8 mouse cellular contexts compared by ENCODE assay signal in the genomic region with DNA sequence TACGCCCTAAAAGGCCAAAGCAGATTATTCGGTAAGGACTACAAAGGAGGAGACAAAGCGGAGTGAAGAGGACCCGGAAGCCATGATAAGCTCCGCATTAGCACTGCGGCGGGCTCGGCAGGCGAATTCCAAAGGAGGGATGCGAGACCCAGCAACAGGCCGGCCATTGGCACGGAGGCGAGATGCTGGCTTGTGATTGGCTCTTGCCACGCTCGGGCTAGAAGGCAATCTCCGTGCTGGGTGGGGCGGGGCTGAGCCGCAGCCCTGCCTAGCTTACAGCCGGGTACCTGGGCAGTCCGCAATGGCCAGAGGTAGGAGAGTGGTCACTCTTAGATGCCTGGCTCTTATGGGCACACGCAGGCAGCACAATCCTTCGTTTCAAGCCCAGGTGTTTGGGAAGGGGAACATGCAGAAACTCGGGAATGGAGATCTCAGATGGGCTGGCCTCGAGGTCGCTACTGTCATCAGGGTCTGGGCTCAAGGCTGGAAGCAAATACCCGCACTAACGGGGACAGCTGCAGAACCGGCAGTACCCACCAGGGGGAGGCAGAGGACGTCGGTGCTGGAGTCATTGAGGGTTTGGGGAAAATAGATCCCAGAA. TPM values are rescaled to one million over a fixed set of nuclear protein-coding genes. Genes with fewer than 3 reads are reported as not detected.
DNase-seq lines count a peak whose midpoint lies in the region; ATAC-seq lines count a peak whose summit lies in the region.

No protein-coding gene starts in this region.

- peak overlapping the region; percentile 51 for H3K9ac ChIP-seq in hindbrain, embryonic 14.5 days

- H3K9me3 ChIP-seq in hindbrain, embryonic 14.5 days (ENCODE audit: control insufficient read depth, low read length), result no peaks in the 10 kb centered on the region

- peak; percentile 96 for ATAC-seq in hindbrain, embryonic 14.5 days (ENCODE audit: low FRiP score)

- H3K4me1 ChIP-seq in hindbrain, embryonic 14.5 days (replicated peaks; ENCODE audit: control insufficient read depth, insufficient read depth, low read length), result peaks cover 9% of the 10 kb centered on the region; the same call in 1 of the 2 replicates

- H3K27me3 ChIP-seq in hindbrain, embryonic 14.5 days (ENCODE audit: control insufficient read depth, insufficient read depth, low read length), result no peaks in the 10 kb centered on the region

- peak overlapping the region; percentile 91 for H3K27ac ChIP-seq in hindbrain, embryonic 14.5 days

- WGBS in hindbrain, embryonic 14.5 days, result 0% methylated on average over 30 of the region's 30 CpGs

- H3K36me3 ChIP-seq in hindbrain, embryonic 14.5 days (replicated peaks; ENCODE audit: control insufficient read depth, insufficient read depth), result peaks cover 34% of the 10 kb centered on the region

- peak overlapping the region; percentile 54 for H3K4me2 ChIP-seq in hindbrain, embryonic 14.5 days (replicated peaks)

- H3K4me3 ChIP-seq in hindbrain, embryonic 14.5 days (replicated peaks; ENCODE audit: low read length), result peak overlapping the region; percentile 26

- peak; percentile 98 for DNase-seq in R1 (ENCODE audit: low read depth, low spot score)
- peak; percentile 98 for DNase-seq in cerebellum, postnatal 14 days
- peak; percentile 93 to 94 for DNase-seq in frontal cortex, postnatal 25 days (ENCODE audit: low spot score in 2 of 2)
- DNase-seq in hindbrain, embryonic 14.5 days (ENCODE audit: low spot score), result peak; percentile 89
- DNase-seq in layer of hippocampus, postnatal 36 days, result peak; percentile 90 to 94
- peak; percentile 91 for DNase-seq in lung, postnatal 25 days (ENCODE audit: low spot score)
- DNase-seq in retina, embryonic 14.5 days (ENCODE audit: low spot score), result peak; percentile 92
- DNase-seq in thymus, postnatal 36 days, result peak; percentile 69 to 76

RNA-seq across cellular contexts. Expression of gene Hspb1, which starts 15.9 kb away (rescaled TPM):
- 10.3 and 10.6 TPM in 2 replicates for polyA plus RNA-seq in hindbrain, embryonic 14.5 days (2014; fragmentation: Nextera tagmentation; extraction: Ambion mirVana)
- 10 to 100 TPM; 19.2 to 28.1 TPM for total RNA-seq in layer of hippocampus, postnatal 36 days (2021)

RNA-seq across cellular contexts. Expression of gene Ywhag, which starts 30.8 kb away (rescaled TPM):
- 429 and 481 TPM in 2 replicates for polyA plus RNA-seq in hindbrain, embryonic 14.5 days (2014; fragmentation: Nextera tagmentation; extraction: Ambion mirVana)
- 1,000 to 10,000 TPM; 1,259 to 1,347 TPM for total RNA-seq in layer of hippocampus, postnatal 36 days (2021)

Comparison
In these comparisons a context has a peak if more than half of its experiments do, and no peak if none do; other contexts are left out.
1. Peak in every context shown above with its lines: DNase-seq, ATAC-seq, H3K4me3 ChIP-seq and H3K27ac ChIP-seq.